Mouse (Mus musculus) heart, postnatal 0 days (tissue): Measurements from ENCODE around the gene Fam126a.

Experiments used
- CTCF ChIP-seq: IDR thresholded peaks from 2 replicates; pipeline ENCODE4 v1.5.1; 2016; ENCODE audit warnings: antibody characterized with exemption, control low read depth, low read depth
- EP300 ChIP-seq: IDR thresholded peaks from 2 replicates; pipeline ENCODE4 v1.6.1; 2016; ENCODE audit warnings: antibody characterized with exemption, low read depth

GRCm38 (mm10) chr5:24024957-24025356 is 5.5 kb downstream of the Fam126a start:
- no peak for TF ChIP-seq CTCF
- TF ChIP-seq EP300 = no peak
